Mouse (Mus musculus) stomach, postnatal 0 days (tissue): ENCODE data around the gene Rmnd5a.

Source experiments
- CTCF ChIP-seq: IDR thresholded peaks from 2 replicates; pipeline ENCODE4 v1.5.1; 2016; ENCODE audit warnings: antibody characterized with exemption, low read depth, mild to moderate bottlenecking, moderate library complexity
- EP300 ChIP-seq: optimal IDR thresholded peaks from 2 replicates; pipeline ENCODE3; 2016; ENCODE audit warnings: antibody characterized with exemption

DNA sequence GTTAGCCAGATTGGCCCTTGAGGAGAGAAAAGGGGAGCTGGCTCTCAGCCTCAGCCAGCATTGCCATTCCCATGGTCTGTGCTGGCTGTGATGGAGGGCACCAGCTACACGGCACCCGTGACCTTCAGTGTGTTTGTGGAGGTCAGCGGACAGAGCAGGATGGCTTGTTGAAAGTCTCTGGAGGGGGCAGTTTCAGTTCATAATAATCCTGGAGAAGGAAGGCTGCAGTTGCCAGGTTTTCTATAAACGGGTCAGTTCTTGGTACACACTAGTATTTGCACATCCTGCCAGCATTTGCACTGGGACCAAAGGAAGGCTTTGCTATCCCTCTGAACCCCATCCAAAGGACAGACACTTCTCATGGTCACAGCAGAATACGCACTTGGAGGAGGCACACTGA, 44.8 kb upstream of the Rmnd5a start:
- TF ChIP-seq CTCF, result no peak
- TF ChIP-seq EP300, result no peak
